Mouse (Mus musculus): ENCODE measurements around the gene Lrrc7. TPM values are rescaled to one million over a fixed set of nuclear protein-coding genes. Genes with fewer than 3 reads are reported as not detected.

Lrrc7 gene
- polyA plus RNA-seq, 1 experiment: not detected

DNA sequence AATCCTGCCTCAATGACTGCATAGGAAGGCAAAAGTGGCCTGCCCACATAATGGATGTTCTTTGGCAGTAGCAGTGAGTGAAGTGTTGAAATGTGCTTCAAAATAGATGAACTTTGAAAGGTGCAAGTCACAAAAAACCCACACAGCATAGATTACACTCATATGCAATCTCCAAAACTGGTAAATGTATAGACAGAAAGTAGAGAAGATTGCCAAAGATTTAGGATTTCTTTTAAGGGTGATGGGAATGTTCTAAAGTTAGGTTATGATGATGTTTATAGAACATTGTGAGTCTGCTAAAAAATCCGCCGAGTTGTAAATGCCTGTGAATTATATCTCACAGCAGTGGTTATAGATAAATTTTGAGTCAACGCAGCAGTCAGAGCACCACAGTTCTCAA is 359.2 kb downstream of the Lrrc7 start:
- Histone ChIP-seq H3K9me3 (replicated peaks; ENCODE audit: control insufficient read depth, insufficient read depth, low read length, poor library complexity, severe bottlenecking) (no peaks in the 10 kb centered on the region), H3K4me3 (ENCODE audit: low read depth, low read length) (no peak overlapping the region), H3K36me3 (ENCODE audit: control insufficient read depth, insufficient read depth, low read length, poor library complexity, severe bottlenecking) (no peaks in the 10 kb centered on the region), H3K27me3 (ENCODE audit: control insufficient read depth, insufficient read depth, low read length, poor library complexity, severe bottlenecking) (no peaks in the 10 kb centered on the region), H3K4me1 (ENCODE audit: control insufficient read depth, insufficient read depth, low read length) (no peaks in the 10 kb centered on the region), H3K9ac (ENCODE audit: low read depth, poor library complexity, severe bottlenecking) (no peak overlapping the region), H3K27ac (ENCODE audit: insufficient read depth, low read length) (no peak overlapping the region)
- TF ChIP-seq CTCF (IDR thresholded peaks at IDR 0.05; ENCODE audit: low read depth, low read length) (no peak), POLR2A (IDR thresholded peaks at IDR 0.05; ENCODE audit: insufficient read depth, low read length) (no peak), EP300 (IDR thresholded peaks at IDR 0.05; ENCODE audit: insufficient read depth, low read depth, low read length) (no peak)

DNA sequence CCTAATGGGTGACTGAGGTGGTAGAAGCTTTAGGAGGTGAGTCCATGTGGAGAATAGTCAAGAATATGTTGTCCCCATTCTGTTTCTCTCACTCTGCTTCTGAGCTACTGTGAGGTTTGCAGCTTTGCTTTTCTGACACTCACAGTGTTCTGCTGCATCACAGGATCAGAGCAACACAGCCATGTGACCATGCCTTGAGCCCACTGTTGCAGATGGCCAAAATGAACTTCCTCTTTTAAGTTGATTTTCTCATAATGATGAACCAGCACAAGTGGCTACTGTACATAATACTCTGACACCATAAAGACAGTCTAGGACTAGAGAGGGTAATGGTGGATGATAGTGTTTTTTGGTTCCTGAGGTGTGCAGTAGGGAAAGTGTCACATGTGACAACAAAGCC is 366.6 kb downstream of the Lrrc7 start:
- Histone ChIP-seq H3K4me3 (ENCODE audit: low read depth, low read length) (no peak overlapping the region), H3K36me3 (ENCODE audit: control insufficient read depth, insufficient read depth, low read length, poor library complexity, severe bottlenecking) (no peaks in the 10 kb centered on the region), H3K9me3 (replicated peaks; ENCODE audit: control insufficient read depth, insufficient read depth, low read length, poor library complexity, severe bottlenecking) (no peaks in the 10 kb centered on the region), H3K27me3 (ENCODE audit: control insufficient read depth, insufficient read depth, low read length, poor library complexity, severe bottlenecking) (no peaks in the 10 kb centered on the region), H3K9ac (ENCODE audit: low read depth, poor library complexity, severe bottlenecking) (no peak overlapping the region), H3K4me1 (ENCODE audit: control insufficient read depth, insufficient read depth, low read length) (no peaks in the 10 kb centered on the region), H3K27ac (ENCODE audit: insufficient read depth, low read length) (no peak overlapping the region)
- TF ChIP-seq CTCF (IDR thresholded peaks at IDR 0.05; ENCODE audit: low read depth, low read length) (no peak), EP300 (IDR thresholded peaks at IDR 0.05; ENCODE audit: insufficient read depth, low read depth, low read length) (no peak)

DNA sequence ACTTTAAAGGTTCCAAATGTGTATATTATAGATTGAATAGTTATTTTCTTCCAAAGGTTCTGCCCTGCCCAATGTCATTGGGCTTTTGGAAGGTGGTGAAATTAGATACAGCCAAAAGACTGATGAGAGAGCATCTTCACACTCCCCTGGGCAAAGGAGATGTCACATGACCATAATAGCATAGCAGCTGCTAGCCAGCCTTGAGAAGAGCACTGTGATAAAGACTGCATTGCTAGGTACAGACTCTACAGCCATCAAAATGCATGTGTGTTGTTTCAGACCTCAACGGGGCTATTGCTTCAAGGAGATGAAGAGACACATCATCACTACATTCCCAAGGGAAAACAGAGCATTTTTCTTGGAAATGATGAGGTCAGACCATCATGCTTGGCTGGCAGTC is 368.8 kb downstream of the Lrrc7 start:
- Histone ChIP-seq H3K36me3 (ENCODE audit: control insufficient read depth, insufficient read depth, low read length, poor library complexity, severe bottlenecking) (no peaks in the 10 kb centered on the region), H3K4me3 (ENCODE audit: low read depth, low read length) (no peak overlapping the region), H3K9ac (ENCODE audit: low read depth, poor library complexity, severe bottlenecking) (no peak overlapping the region), H3K27ac (ENCODE audit: insufficient read depth, low read length) (no peak overlapping the region), H3K9me3 (replicated peaks; ENCODE audit: control insufficient read depth, insufficient read depth, low read length, poor library complexity, severe bottlenecking) (no peaks in the 10 kb centered on the region), H3K4me1 (ENCODE audit: control insufficient read depth, insufficient read depth, low read length) (no peaks in the 10 kb centered on the region), H3K27me3 (ENCODE audit: control insufficient read depth, insufficient read depth, low read length, poor library complexity, severe bottlenecking) (no peaks in the 10 kb centered on the region)
- no peak for TF ChIP-seq CTCF (IDR thresholded peaks at IDR 0.05; ENCODE audit: low read depth, low read length)

DNA sequence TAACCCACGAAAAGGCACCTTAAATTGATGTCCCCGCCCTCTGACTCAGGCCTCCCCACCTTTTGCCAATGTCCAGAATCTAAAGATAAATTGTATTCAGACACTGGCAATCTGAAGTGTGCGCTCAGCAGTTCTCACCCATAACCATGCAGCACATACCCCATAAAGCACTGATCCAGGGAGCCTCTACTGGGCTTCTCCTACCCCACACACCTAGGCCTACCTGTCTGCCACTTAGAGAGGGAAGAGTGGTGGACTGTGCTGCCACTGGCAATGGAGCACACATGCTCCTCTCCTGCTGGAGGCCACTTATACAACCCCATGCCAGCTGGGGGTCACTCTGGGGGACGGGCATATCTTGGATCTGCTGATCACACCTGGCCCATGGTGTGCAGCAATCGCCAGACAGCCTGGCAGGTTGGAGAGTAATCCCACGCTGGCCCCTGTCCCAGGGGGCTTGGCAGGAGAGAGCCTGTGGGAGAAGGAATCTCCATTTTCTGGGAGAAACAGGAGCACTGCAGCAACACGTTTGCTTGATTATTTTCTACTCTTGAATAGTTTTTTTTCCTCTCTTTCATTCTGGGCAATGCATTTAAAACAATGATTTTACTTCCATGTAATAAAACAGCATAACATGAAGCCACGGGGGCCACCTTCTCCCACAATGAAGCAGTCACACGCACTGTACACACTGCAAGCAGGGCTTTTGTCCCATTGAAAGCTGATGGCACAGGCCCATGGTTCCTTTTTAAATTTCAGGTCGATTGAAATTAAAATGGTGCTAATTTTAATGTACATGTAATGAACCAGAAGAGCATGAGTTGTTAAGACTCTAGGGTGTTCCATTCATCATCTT is 386.9 kb downstream of the Lrrc7 start:
- Histone ChIP-seq H3K4me1 (ENCODE audit: control insufficient read depth, insufficient read depth, low read length) (no peaks in the 10 kb centered on the region), H3K27ac (ENCODE audit: insufficient read depth, low read length) (no peak overlapping the region), H3K4me3 (ENCODE audit: low read depth, low read length) (no peak overlapping the region), H3K27me3 (ENCODE audit: control insufficient read depth, insufficient read depth, low read length, poor library complexity, severe bottlenecking) (no peaks in the 10 kb centered on the region), H3K9me3 (replicated peaks; ENCODE audit: control insufficient read depth, insufficient read depth, low read length, poor library complexity, severe bottlenecking) (no peaks in the 10 kb centered on the region), H3K9ac (ENCODE audit: low read depth, poor library complexity, severe bottlenecking) (no peak overlapping the region), H3K36me3 (ENCODE audit: control insufficient read depth, insufficient read depth, low read length, poor library complexity, severe bottlenecking) (no peaks in the 10 kb centered on the region)
- TF ChIP-seq CTCF (IDR thresholded peaks at IDR 0.05; ENCODE audit: low read depth, low read length) (no peak), EP300 (IDR thresholded peaks at IDR 0.05; ENCODE audit: insufficient read depth, low read depth, low read length) (no peak), POLR2A (IDR thresholded peaks at IDR 0.05; ENCODE audit: insufficient read depth, low read length) (no peak)

DNA sequence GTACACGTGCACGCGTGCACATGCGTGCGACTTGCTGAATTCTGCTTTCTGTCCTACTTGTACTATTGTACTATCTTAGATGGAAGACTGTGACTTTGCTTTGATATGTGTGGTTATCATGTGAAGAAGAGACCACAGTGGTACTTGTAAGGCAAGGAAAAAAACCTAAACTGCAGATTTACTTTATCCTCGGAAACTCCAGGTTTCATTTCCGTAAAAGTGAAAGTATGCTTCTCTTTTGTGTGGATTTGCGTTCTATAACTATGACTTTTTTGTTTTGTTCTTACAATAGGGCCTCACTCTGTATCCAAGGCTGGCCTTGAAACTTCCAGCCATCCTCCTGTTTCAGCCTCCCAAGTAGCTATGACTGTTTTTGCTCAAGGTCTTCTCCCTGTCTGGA is 392.8 kb downstream of the Lrrc7 start:
- Histone ChIP-seq H3K9me3 (replicated peaks; ENCODE audit: control insufficient read depth, insufficient read depth, low read length, poor library complexity, severe bottlenecking) (no peaks in the 10 kb centered on the region), H3K9ac (ENCODE audit: low read depth, poor library complexity, severe bottlenecking) (no peak overlapping the region), H3K27me3 (ENCODE audit: control insufficient read depth, insufficient read depth, low read length, poor library complexity, severe bottlenecking) (no peaks in the 10 kb centered on the region), H3K4me3 (ENCODE audit: low read depth, low read length) (no peak overlapping the region), H3K36me3 (ENCODE audit: control insufficient read depth, insufficient read depth, low read length, poor library complexity, severe bottlenecking) (no peaks in the 10 kb centered on the region), H3K4me1 (ENCODE audit: control insufficient read depth, insufficient read depth, low read length) (no peaks in the 10 kb centered on the region), H3K27ac (ENCODE audit: insufficient read depth, low read length) (no peak overlapping the region)
- TF ChIP-seq CTCF (IDR thresholded peaks at IDR 0.05; ENCODE audit: low read depth, low read length) (no peak), EP300 (IDR thresholded peaks at IDR 0.05; ENCODE audit: insufficient read depth, low read depth, low read length) (no peak), POLR2A (IDR thresholded peaks at IDR 0.05; ENCODE audit: insufficient read depth, low read length) (no peak)

DNA sequence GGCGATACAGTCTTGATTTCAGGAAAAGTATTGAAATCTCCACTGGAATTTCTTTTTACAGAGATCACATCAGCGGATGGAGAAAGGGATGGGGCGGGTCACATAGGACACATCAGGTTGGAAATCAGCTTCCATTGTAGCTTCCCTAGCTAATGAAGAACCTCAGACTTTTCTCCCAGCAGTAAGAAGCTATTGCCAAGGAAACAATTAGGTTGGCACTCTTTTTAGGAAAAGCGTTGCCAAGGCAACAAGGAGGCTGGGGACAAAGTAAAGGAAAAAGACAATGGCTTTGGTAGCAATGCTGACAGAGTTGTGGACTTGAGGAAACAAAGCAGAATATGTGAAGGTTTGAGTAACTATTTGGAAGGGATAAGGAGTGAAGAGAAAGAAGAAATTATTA is 393.6 kb downstream of the Lrrc7 start:
- H3K27ac ChIP-seq (ENCODE audit: insufficient read depth, low read length): no peak overlapping the region
- TF ChIP-seq POLR2A (IDR thresholded peaks at IDR 0.05; ENCODE audit: insufficient read depth, low read length) (no peak), EP300 (IDR thresholded peaks at IDR 0.05; ENCODE audit: insufficient read depth, low read depth, low read length) (no peak), CTCF (IDR thresholded peaks at IDR 0.05; ENCODE audit: low read depth, low read length) (no peak)
- H3K27me3 ChIP-seq (ENCODE audit: control insufficient read depth, insufficient read depth, low read length, poor library complexity, severe bottlenecking): no peaks in the 10 kb centered on the region
- no peak overlapping the region for H3K4me3 ChIP-seq (ENCODE audit: low read depth, low read length)
- no peaks in the 10 kb centered on the region for H3K36me3 ChIP-seq (ENCODE audit: control insufficient read depth, insufficient read depth, low read length, poor library complexity, severe bottlenecking)
- H3K9me3 ChIP-seq (replicated peaks; ENCODE audit: control insufficient read depth, insufficient read depth, low read length, poor library complexity, severe bottlenecking): no peaks in the 10 kb centered on the region
- H3K9ac ChIP-seq (ENCODE audit: low read depth, poor library complexity, severe bottlenecking): no peak overlapping the region
- H3K4me1 ChIP-seq (ENCODE audit: control insufficient read depth, insufficient read depth, low read length): no peaks in the 10 kb centered on the region

All from ES-Bruce4 (cell line).